Mouse (Mus musculus): ENCODE measurements at regions not wholly inside any gene's neighbourhood (a gene's known extent, or its start where the extent isn't known, plus 50 kb on each side); places are given as distances from the start of the nearest gene placed in this dataset.

DNA sequence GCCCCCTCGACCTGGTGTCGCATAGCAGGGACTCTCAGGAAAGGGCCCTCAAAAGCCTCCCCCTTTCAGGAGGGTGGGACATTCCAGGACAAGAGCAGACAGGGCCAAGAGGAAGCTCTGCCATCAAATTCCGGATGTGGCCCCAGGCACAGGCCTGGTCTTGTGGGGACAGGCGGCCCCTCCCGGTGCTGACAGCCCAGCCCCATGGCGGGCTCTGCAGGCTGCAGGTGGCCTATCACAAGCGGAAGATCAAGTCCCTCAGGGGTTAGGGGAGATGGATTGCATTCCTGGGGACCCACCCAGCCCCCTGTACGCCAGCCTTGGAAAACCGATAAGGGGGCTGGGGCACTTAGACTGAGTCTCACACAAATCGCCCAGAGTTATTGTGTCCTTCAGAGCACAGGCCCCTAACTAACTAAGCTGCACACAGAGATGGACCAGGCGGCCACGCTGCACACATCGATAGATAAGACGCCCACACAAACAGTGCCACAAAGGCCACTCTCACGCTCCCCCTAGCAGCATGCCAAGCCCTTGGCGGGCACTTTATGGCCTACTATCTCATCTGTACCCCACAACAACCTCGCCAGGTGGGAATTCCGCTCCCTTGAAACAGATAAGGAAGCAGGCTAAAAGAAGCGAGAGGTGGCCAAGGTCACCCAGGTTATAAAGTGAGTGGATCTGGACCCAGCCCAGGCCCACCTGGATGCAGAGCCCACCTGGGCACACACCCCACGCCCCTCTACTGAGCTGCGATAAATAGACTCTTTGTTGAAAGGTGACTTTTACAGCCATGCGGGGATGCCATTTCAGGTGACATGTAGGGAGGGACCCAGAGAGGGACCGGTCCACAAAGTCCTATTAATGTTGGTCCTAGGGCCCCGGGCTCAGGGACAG lies 55.5 kb downstream of the Gm5294 start:
- H3K9ac ChIP-seq (ENCODE audit: low read length) = no peak overlapping the region; the same call in 1 of the 2 replicates
- WGBS = 50% methylated on average over 24 of the region's 24 CpGs
- 0 out of 2 replicates have a peak, but pooled peaks have one; percentile 44 for ATAC-seq (ENCODE audit: insufficient number of reproducible peaks, insufficient read depth, low FRiP score, low read depth)

DNA sequence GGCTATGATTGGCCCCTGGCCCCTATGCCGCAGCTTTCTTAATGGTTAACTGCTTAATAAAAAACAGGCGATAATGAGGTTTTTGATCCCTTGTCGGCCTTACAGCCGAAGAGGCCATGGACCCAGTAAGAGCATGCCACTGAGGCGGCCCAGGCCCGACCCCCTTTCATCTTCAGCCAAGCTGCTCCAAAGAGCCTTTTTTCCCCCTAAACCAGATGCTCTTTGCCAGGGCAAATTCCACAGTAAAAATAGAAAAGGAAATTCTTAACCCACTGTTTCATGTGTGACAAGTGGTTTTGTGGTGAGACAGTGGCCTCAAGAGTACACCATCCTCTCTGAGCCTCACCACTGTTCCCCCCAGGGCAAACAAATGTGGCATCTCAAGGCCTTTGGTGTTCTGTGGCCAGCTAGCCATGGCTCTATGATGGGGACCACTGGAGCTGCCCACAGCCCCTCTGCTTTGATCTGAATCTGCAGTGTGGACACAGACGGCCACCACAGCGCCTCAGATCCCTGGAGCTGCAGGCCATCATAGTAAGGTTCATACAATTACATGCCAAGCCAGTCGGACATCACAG lies 61.9 kb downstream of the Gm5294 start:
- Histone ChIP-seq H3K4me2 (ENCODE audit: low read length) (no peak overlapping the region), H3K9ac (ENCODE audit: low read length) (no peak overlapping the region), H3K4me3 (ENCODE audit: control insufficient read depth in 1 of 2, insufficient read depth in 1 of 2, low read depth in 1 of 2, low read length in 2 of 2) (no peak overlapping the region), H3K27me3 (ENCODE audit: control insufficient read depth, insufficient read depth, low read length) (no peaks in the 10 kb centered on the region), H3K4me1 (ENCODE audit: control insufficient read depth in 2 of 2, insufficient read depth in 2 of 2, low read length in 2 of 2) (no peaks in the 10 kb centered on the region; a peak in 2 of 4 replicates), H3K36me3 (ENCODE audit: control insufficient read depth, insufficient read depth, low read length) (no peaks in the 10 kb centered on the region), H3K27ac (replicated peaks in 1 of 2; ENCODE audit: control insufficient read depth in 1 of 2, insufficient read depth in 1 of 2, low read depth in 2 of 2, low read length in 2 of 2) (no peak overlapping the region), H3K9me3 (ENCODE audit: control insufficient read depth, low read length) (no peaks in the 10 kb centered on the region)
- WGBS = 78% methylated on average over 9 of the region's 9 CpGs
- no peak for ATAC-seq (ENCODE audit: insufficient number of reproducible peaks, insufficient read depth, low FRiP score, low read depth)

More for the DNA sequence above, 55.5 kb downstream of the Gm5294 start:
- H3K4me2 ChIP-seq (ENCODE audit: low read length) = no peak overlapping the region
- no peak overlapping the region for H3K27ac ChIP-seq (replicated peaks in 1 of 2; ENCODE audit: control insufficient read depth in 1 of 2, insufficient read depth in 1 of 2, low read depth in 2 of 2, low read length in 2 of 2)
- H3K27me3 ChIP-seq (ENCODE audit: control insufficient read depth, insufficient read depth, low read length) = no peaks in the 10 kb centered on the region
- H3K9me3 ChIP-seq (ENCODE audit: control insufficient read depth, low read length) = no peaks in the 10 kb centered on the region
- H3K4me3 ChIP-seq (ENCODE audit: control insufficient read depth in 1 of 2, insufficient read depth in 1 of 2, low read depth in 1 of 2, low read length in 2 of 2) = no peak overlapping the region
- no peaks in the 10 kb centered on the region for H3K36me3 ChIP-seq (ENCODE audit: control insufficient read depth, insufficient read depth, low read length)
- H3K4me1 ChIP-seq (ENCODE audit: control insufficient read depth in 2 of 2, insufficient read depth in 2 of 2, low read length in 2 of 2) = peaks cover 9 to 10% of the 10 kb centered on the region in 2 experiments

DNA sequence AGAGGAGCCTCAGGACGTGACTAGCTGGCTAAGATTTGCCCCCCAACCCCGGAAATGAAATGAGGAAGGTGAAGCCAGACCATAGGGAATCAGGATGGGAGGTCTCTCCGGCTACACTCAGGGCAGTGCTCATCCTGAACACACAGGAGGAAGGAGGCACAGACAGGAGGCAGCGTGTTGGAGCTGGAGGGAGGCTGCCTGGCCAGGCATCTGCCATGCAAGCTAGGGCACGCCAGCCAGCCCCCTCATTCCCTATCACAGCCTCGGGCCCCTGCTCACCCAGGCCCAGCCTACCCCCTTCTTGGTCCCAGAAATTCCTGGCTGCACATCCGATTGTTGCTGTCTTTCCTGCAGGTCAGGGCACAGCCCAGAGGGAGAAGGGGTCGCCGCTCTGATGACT lies 63.7 kb downstream of the Gm5294 start:
- no peak overlapping the region for H3K27ac ChIP-seq (replicated peaks in 1 of 2; ENCODE audit: control insufficient read depth in 1 of 2, insufficient read depth in 1 of 2, low read depth in 2 of 2, low read length in 2 of 2)
- H3K27me3 ChIP-seq (ENCODE audit: control insufficient read depth, insufficient read depth, low read length) = no peaks in the 10 kb centered on the region
- H3K9me3 ChIP-seq (ENCODE audit: control insufficient read depth, low read length) = no peaks in the 10 kb centered on the region
- ATAC-seq (ENCODE audit: insufficient number of reproducible peaks, insufficient read depth, low FRiP score, low read depth) = no peak
- H3K4me2 ChIP-seq (ENCODE audit: low read length) = no peak overlapping the region
- WGBS = 64% methylated on average over 9 of the region's 9 CpGs
- H3K36me3 ChIP-seq (ENCODE audit: control insufficient read depth, insufficient read depth, low read length) = no peaks in the 10 kb centered on the region
- H3K9ac ChIP-seq (ENCODE audit: low read length) = no peak overlapping the region
- no peak overlapping the region for H3K4me3 ChIP-seq (ENCODE audit: control insufficient read depth in 1 of 2, insufficient read depth in 1 of 2, low read depth in 1 of 2, low read length in 2 of 2)
- peaks cover 0 to under 1% of the 10 kb centered on the region in 2 experiments; a peak in 2 of 4 replicates for H3K4me1 ChIP-seq (ENCODE audit: control insufficient read depth in 2 of 2, insufficient read depth in 2 of 2, low read length in 2 of 2)

DNA sequence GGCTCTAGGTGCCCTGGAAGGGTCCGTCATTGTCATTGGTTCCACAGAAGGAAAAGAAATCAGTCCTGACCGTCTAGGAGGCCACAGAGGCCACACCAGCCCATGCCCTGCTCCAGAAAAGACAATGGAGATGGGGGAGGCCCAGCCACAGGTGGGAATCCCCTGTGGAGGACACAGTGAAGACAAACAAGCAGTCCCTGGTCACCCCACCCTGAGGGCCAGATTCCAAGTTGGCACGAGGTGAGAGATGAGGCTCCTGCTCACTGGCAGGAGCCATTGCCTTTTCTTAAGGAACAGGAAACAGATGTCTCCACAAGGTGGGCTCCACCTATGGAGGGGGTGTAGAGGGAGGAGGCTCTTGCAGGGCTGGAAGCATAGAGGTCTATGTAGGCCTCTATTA lies 66.0 kb downstream of the Gm5294 start:
- WGBS = 64% methylated on average over 3 of the region's 3 CpGs
- Histone ChIP-seq H3K9ac (ENCODE audit: low read length) (no peak overlapping the region), H3K27me3 (ENCODE audit: control insufficient read depth, insufficient read depth, low read length) (no peaks in the 10 kb centered on the region), H3K27ac (replicated peaks in 1 of 2; ENCODE audit: control insufficient read depth in 1 of 2, insufficient read depth in 1 of 2, low read depth in 2 of 2, low read length in 2 of 2) (no peak overlapping the region), H3K9me3 (ENCODE audit: control insufficient read depth, low read length) (no peaks in the 10 kb centered on the region), H3K4me2 (ENCODE audit: low read length) (no peak overlapping the region), H3K36me3 (ENCODE audit: control insufficient read depth, insufficient read depth, low read length) (no peaks in the 10 kb centered on the region), H3K4me3 (ENCODE audit: control insufficient read depth in 1 of 2, insufficient read depth in 1 of 2, low read depth in 1 of 2, low read length in 2 of 2) (no peak overlapping the region), H3K4me1 (ENCODE audit: control insufficient read depth in 2 of 2, insufficient read depth in 2 of 2, low read length in 2 of 2) (peaks cover 12 to 16% of the 10 kb centered on the region in 2 experiments)
- no peak for ATAC-seq (ENCODE audit: insufficient number of reproducible peaks, insufficient read depth, low FRiP score, low read depth)

DNA sequence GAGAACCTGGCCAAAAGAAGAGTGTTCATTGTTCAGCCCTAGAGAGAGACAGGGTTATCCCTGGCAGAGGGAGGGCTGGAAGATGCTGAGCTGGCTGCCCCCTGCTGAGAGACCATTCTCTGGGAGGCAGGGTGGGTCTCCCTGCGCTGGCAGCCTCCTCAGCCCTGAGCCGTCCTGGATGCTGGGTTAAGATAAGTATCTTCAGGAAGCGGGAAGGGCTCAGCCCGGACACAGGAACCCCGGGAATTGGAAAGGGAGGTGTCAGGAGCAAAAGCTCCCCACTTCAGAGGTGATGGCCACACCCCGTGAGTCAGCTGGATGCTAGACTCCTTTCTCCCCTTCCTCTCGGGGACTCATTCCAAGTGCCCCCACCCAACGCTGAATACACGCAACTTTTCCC lies 68.9 kb downstream of the Gm5294 start:
- no peaks in the 10 kb centered on the region; the same call in 1 of the 2 replicates for H3K9me3 ChIP-seq (ENCODE audit: control insufficient read depth, low read length)
- H3K9ac ChIP-seq (ENCODE audit: low read length) = no peak overlapping the region
- no peak overlapping the region for H3K4me2 ChIP-seq (ENCODE audit: low read length)
- ATAC-seq (ENCODE audit: insufficient number of reproducible peaks, insufficient read depth, low FRiP score, low read depth) = no peak
- no peak overlapping the region for H3K4me3 ChIP-seq (ENCODE audit: control insufficient read depth in 1 of 2, insufficient read depth in 1 of 2, low read depth in 1 of 2, low read length in 2 of 2)
- 56% methylated on average over 9 of the region's 9 CpGs for WGBS
- peaks cover 12 to 16% of the 10 kb centered on the region in 2 experiments for H3K4me1 ChIP-seq (ENCODE audit: control insufficient read depth in 2 of 2, insufficient read depth in 2 of 2, low read length in 2 of 2)
- H3K27me3 ChIP-seq (ENCODE audit: control insufficient read depth, insufficient read depth, low read length) = no peaks in the 10 kb centered on the region
- H3K27ac ChIP-seq (replicated peaks in 1 of 2; ENCODE audit: control insufficient read depth in 1 of 2, insufficient read depth in 1 of 2, low read depth in 2 of 2, low read length in 2 of 2) = no peak overlapping the region
- H3K36me3 ChIP-seq (ENCODE audit: control insufficient read depth, insufficient read depth, low read length) = no peaks in the 10 kb centered on the region

GRCm38 (mm10) chr5:138889760-138890159 lies 69.9 kb downstream of the Gm5294 start:
- Histone ChIP-seq H3K27ac (replicated peaks in 1 of 2; ENCODE audit: control insufficient read depth in 1 of 2, insufficient read depth in 1 of 2, low read depth in 2 of 2, low read length in 2 of 2) (peak overlapping the region in 1 of 2 experiments; percentile 47; a peak in 1 of 4 replicates), H3K4me3 (ENCODE audit: control insufficient read depth in 1 of 2, insufficient read depth in 1 of 2, low read depth in 1 of 2, low read length in 2 of 2) (no peak overlapping the region), H3K27me3 (ENCODE audit: control insufficient read depth, insufficient read depth, low read length) (no peaks in the 10 kb centered on the region), H3K9me3 (ENCODE audit: control insufficient read depth, low read length) (no peaks in the 10 kb centered on the region; the same call in 1 of the 2 replicates), H3K9ac (ENCODE audit: low read length) (peak overlapping the region; percentile 52; the same call in 1 of the 2 replicates), H3K4me1 (ENCODE audit: control insufficient read depth in 2 of 2, insufficient read depth in 2 of 2, low read length in 2 of 2) (peaks cover 12 to 16% of the 10 kb centered on the region in 2 experiments), H3K36me3 (ENCODE audit: control insufficient read depth, insufficient read depth, low read length) (no peaks in the 10 kb centered on the region), H3K4me2 (ENCODE audit: low read length) (no peak overlapping the region)
- ATAC-seq (ENCODE audit: insufficient number of reproducible peaks, insufficient read depth, low FRiP score, low read depth) = no peak
- WGBS = 43% methylated on average over 5 of the region's 5 CpGs

GRCm38 (mm10) chr5:138894496-138894895 lies 74.6 kb downstream of the Gm5294 start:
- Histone ChIP-seq H3K27ac (replicated peaks in 1 of 2; ENCODE audit: control insufficient read depth in 1 of 2, insufficient read depth in 1 of 2, low read depth in 2 of 2, low read length in 2 of 2) (no peak overlapping the region), H3K9ac (ENCODE audit: low read length) (no peak overlapping the region), H3K9me3 (ENCODE audit: control insufficient read depth, low read length) (no peaks in the 10 kb centered on the region; the same call in 1 of the 2 replicates), H3K4me1 (ENCODE audit: control insufficient read depth in 2 of 2, insufficient read depth in 2 of 2, low read length in 2 of 2) (peaks cover 31 to 33% of the 10 kb centered on the region in 2 experiments), H3K4me3 (ENCODE audit: control insufficient read depth in 1 of 2, insufficient read depth in 1 of 2, low read depth in 1 of 2, low read length in 2 of 2) (no peak overlapping the region), H3K27me3 (ENCODE audit: control insufficient read depth, insufficient read depth, low read length) (no peaks in the 10 kb centered on the region), H3K4me2 (ENCODE audit: low read length) (no peak overlapping the region), H3K36me3 (ENCODE audit: control insufficient read depth, insufficient read depth, low read length) (no peaks in the 10 kb centered on the region)
- no peak for ATAC-seq (ENCODE audit: insufficient number of reproducible peaks, insufficient read depth, low FRiP score, low read depth)
- WGBS = 88% methylated on average over 13 of the region's 13 CpGs

All from heart, embryonic 14.5 days (tissue).